Mouse (Mus musculus) liver, embryonic 16.5 days (tissue): Measurements from ENCODE around the gene Mecr. TPM values are rescaled to one million over a fixed set of nuclear protein-coding genes. Genes with fewer than 3 reads are reported as not detected.

Experiments
- ATAC-seq: fragments of 200-750 bp; cut with Nextera tagmentation; 2 replicates; pipeline ENCODE4 v1.8.0; 2017; ENCODE audit warnings: low read depth, mild to moderate bottlenecking, moderate number of reproducible peaks, moderate library complexity
- H3K27ac ChIP-seq: fragments of 300-500 bp; sonication (generic); 2 replicates; pipeline ENCODE4 v1.5.1; 2014; ENCODE audit warnings: mild to moderate bottlenecking, low read length
- H3K27me3 ChIP-seq: fragments of 300-500 bp; sonication (generic); 2 replicates; pipeline ENCODE4 v1.6.1; 2014; ENCODE audit warnings: low read depth, low read length, mixed read lengths; ENCODE audit not compliant: control insufficient read depth, insufficient read depth
- H3K36me3 ChIP-seq: fragments of 300-500 bp; sonication (generic); 2 replicates; pipeline ENCODE4 v1.6.1; 2014; ENCODE audit warnings: mild to moderate bottlenecking; ENCODE audit not compliant: control insufficient read depth, insufficient read depth
- H3K4me1 ChIP-seq: fragments of 300-500 bp; sonication (generic); 2 replicates; pipeline ENCODE4 v1.6.1; 2014; ENCODE audit warnings: low read depth, low read length, mixed read lengths; ENCODE audit not compliant: control insufficient read depth
- H3K4me2 ChIP-seq: fragments of 300-500 bp; sonication (generic); 2 replicates; pipeline ENCODE4 v1.6.1; 2014; ENCODE audit warnings: low read depth, low read length, mixed read lengths
- H3K4me3 ChIP-seq: fragments of 300-500 bp; sonication (generic); 2 replicates; pipeline ENCODE4 v1.5.1; 2014; ENCODE audit warnings: low read depth, mild to moderate bottlenecking, low read length
- H3K9ac ChIP-seq: fragments of 300-500 bp; sonication (generic); 2 replicates; pipeline ENCODE4 v1.6.1; 2014; ENCODE audit warnings: low read depth, low read length
- H3K9me3 ChIP-seq: fragments of 300-500 bp; sonication (generic); replicated peaks from 2 replicates; pipeline ENCODE4 v1.6.1; 2016; ENCODE audit warnings: low read length; ENCODE audit not compliant: control insufficient read depth
- WGBS: fragments of 180-500 bp; shearing (Covaris S2); extraction: QIAGEN DNeasy Blood & Tissue Kit; methylation state at CpG from one replicate; pipeline ENCODE4 v1.1.7; 2014; ENCODE audit not compliant: insufficient replicate concordance; 5-methylcytosine and 5-hydroxymethylcytosine counted together
- polyA plus RNA-seq: library from polyadenylated mRNA; unstranded; fragments of >200 nt; fragmentation: Nextera tagmentation; extraction: Ambion mirVana; gene quantifications from 2 replicates; pipeline ENCODE4 v1.2.1, GENCODE M21; 2015

Mecr gene
- polyA plus RNA-seq, 1 experiment from 2014 or later: 32.8 TPM

DNA sequence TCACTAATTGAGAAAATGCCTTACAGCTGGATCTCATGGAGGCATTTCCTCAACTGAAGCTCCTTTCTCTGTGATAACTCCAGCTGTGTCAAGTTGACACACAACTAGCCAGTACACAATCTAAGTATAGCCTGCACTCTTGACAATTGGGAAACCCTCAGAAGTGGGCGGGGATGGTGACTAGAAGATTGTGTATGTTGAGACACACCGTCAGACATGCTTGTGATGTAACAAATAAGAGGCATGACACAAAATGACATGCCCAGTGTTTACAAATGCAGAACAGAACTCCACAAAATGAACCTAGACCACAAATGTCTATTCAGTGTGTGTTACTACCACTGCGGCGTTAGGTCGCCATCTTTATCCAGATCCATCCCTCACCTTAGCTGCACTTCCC is 53.8 kb downstream of the Mecr start:
- 93% methylated on average over 5 of the region's 5 CpGs for WGBS
- H3K27me3 ChIP-seq: no peaks in the 10 kb centered on the region
- H3K36me3 ChIP-seq: peaks cover 81% of the 10 kb centered on the region
- ATAC-seq: no peak
- H3K27ac ChIP-seq: peak overlapping the region; percentile 37
- H3K9me3 ChIP-seq: no peaks in the 10 kb centered on the region
- H3K4me2 ChIP-seq: no peak overlapping the region
- H3K9ac ChIP-seq: no peak overlapping the region
- H3K4me3 ChIP-seq: no peak overlapping the region
- H3K4me1 ChIP-seq: peaks cover 6% of the 10 kb centered on the region; the same call in 1 of the 2 replicates

DNA sequence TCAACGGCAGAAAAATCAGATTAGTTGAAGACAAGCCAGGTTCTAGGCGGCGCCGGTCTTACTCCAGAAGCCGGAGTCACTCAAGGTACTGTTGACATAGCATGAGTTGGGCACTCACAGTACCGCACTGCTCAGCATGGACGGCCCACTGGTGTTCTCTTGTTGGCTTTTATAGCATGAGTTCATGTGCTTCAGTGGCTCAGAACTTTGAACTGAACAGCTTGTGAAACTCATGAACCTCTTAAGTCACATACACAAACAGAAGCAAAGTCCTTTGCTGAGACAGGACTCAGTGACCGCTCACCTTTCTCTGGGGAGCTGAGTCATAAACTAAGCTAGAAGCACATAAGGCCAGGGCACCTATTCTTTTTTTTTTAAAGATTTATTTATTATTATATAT is 54.5 kb downstream of the Mecr start:
- H3K27ac ChIP-seq: peak overlapping the region; percentile 37
- 83% methylated on average over 8 of the region's 8 CpGs for WGBS
- H3K27me3 ChIP-seq: no peaks in the 10 kb centered on the region
- H3K4me1 ChIP-seq: peaks cover 6% of the 10 kb centered on the region; the same call in 1 of the 2 replicates
- peak; percentile 85 for ATAC-seq
- peaks cover 77% of the 10 kb centered on the region for H3K36me3 ChIP-seq
- H3K9ac ChIP-seq: no peak overlapping the region
- H3K4me2 ChIP-seq: no peak overlapping the region
- no peak overlapping the region for H3K4me3 ChIP-seq
- H3K9me3 ChIP-seq: no peaks in the 10 kb centered on the region

DNA sequence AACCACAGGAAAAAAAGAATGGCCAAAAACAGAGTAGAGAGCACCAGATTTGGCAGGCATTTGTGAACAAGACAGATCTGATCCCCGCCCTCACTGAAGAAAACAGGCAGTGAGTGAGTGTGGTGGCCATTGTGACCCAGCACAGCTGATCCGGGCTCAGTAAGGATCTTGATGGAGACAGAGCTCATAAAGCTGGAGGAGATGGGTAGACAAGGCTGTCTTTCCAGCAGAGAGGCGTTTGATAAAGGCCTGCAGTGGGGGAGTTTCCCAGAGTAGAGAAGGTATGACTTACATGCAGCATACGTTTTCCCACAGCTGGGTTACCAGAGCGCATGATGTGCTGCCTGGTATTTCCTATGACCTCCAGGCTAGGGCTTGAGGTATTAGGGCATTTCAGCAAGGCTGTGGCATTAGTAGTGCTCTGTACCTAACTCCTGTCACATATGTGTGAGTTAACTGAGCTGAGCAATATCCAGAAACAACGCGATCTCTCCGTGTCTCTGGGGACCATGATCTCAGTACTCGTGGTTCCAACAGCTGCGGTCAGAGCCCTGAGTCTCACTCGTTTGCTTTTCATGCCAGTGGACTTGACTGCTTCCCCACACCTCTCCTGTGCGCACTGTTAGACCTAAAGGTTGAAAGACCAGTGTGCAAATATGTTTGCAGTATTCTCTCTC is 55.4 kb downstream of the Mecr start:
- 84% methylated on average over 12 of the region's 12 CpGs for WGBS
- H3K9ac ChIP-seq: no peak overlapping the region
- peaks cover 6% of the 10 kb centered on the region; the same call in 1 of the 2 replicates for H3K4me1 ChIP-seq
- H3K27me3 ChIP-seq: no peaks in the 10 kb centered on the region
- no peak overlapping the region for H3K4me3 ChIP-seq
- no peak overlapping the region for H3K4me2 ChIP-seq
- no peaks in the 10 kb centered on the region for H3K9me3 ChIP-seq
- H3K27ac ChIP-seq: peak overlapping the region; percentile 34; the same call in 1 of the 2 replicates
- ATAC-seq: no peak
- peaks cover 69% of the 10 kb centered on the region for H3K36me3 ChIP-seq

DNA sequence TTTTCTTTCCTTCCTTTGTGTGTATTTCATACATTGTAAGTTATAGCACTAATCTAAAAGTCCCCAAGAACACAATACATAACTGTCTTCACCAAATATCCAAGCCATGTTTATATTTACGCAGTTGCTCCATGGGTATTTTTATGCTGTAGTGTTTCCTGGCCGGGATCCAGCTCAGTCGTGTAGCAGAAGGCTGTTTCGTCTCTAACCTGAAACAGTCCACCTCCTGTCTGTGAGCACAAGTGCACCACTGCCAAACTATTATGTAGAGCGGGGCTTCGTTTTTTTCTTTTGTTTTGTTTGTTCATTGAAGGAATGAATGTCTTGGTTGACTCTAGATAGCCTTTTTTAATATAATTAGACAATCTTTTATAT is 55.9 kb downstream of the Mecr start:
- no peak overlapping the region for H3K9ac ChIP-seq
- ATAC-seq: no peak
- no peak overlapping the region for H3K4me2 ChIP-seq
- no peak overlapping the region for H3K27ac ChIP-seq
- no peaks in the 10 kb centered on the region for H3K9me3 ChIP-seq
- no peak overlapping the region for H3K4me3 ChIP-seq
- peaks cover 67% of the 10 kb centered on the region for H3K36me3 ChIP-seq
- WGBS: 87% methylated on average over 6 of the region's 6 CpGs
- peaks cover 6% of the 10 kb centered on the region; the same call in 1 of the 2 replicates for H3K4me1 ChIP-seq
- H3K27me3 ChIP-seq: no peaks in the 10 kb centered on the region

DNA sequence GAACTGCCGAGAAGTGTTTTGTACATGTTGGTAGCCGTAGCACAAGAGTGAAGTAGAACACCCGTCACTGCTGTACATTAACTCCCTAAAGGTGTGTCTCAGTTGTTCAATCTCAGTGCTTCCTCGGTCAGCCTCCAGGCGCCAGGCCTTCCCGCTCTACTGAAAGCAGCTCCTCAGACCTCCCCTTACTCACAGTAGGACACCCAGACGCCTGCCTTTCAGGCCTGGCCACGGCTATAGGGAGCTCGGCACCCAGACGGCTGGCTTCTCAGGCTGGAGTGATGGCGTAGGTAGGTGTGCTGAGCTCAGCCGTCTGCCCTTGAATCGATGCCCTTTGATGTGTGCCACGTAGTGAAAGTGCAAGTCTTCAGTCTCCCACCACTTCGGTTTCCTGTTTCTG is 57.8 kb downstream of the Mecr start:
- Histone ChIP-seq H3K4me2 (no peak overlapping the region), H3K9ac (no peak overlapping the region), H3K9me3 (no peaks in the 10 kb centered on the region), H3K27ac (no peak overlapping the region), H3K4me3 (no peak overlapping the region), H3K27me3 (no peaks in the 10 kb centered on the region), H3K36me3 (peaks cover 60% of the 10 kb centered on the region), H3K4me1 (peaks cover 6% of the 10 kb centered on the region; the same call in 1 of the 2 replicates)
- no peak for ATAC-seq
- WGBS: 92% methylated on average over 15 of the region's 15 CpGs

DNA sequence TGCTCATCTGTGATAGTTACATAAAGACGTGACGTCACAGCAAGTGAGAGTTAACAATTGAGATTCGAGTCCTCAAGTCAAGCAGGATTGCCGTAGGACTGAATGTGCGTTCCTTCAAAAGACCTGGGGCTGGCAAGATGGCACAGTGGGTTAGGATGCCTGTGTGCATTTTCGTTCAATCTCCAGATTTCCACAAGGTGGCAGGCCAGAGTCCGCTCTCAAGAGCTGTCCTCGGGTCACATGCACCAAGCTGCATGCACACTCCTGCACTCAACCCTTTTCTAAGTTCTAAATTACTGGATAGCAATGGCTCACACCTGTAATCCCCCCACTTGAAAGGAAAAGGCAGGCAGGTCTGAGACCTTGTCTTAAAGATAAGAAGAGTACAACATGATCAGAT is 61.2 kb downstream of the Mecr start:
- H3K9ac ChIP-seq: no peak overlapping the region
- no peak overlapping the region for H3K4me3 ChIP-seq
- WGBS: 61% methylated on average over 8 of the region's 8 CpGs
- H3K4me2 ChIP-seq: no peak overlapping the region
- H3K9me3 ChIP-seq: no peaks in the 10 kb centered on the region
- H3K27ac ChIP-seq: no peak overlapping the region
- peaks cover 35% of the 10 kb centered on the region for H3K36me3 ChIP-seq
- no peaks in the 10 kb centered on the region for H3K27me3 ChIP-seq
- no peaks in the 10 kb centered on the region for H3K4me1 ChIP-seq
- ATAC-seq: no peak

DNA sequence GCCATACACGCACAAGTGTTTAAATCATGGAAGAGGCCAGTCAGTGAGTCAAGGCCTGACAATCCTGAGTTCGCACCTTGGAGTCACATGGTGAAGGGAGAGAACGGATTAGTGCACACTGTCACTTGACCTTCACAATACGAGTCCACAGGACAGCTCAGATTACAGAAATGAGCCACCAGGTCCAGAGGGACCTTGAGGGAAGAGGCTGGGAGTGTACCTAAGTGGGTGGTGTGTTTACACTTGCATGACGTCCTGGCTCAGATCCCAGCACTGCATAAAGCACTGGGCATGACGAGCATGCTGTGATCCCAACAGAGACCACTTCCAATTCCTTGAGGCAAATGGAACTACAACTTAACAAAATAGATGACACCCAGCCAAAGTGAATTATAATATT is 63.2 kb downstream of the Mecr start:
- peak; percentile 59; the same call in 1 of the 2 replicates for ATAC-seq
- H3K9me3 ChIP-seq: no peaks in the 10 kb centered on the region
- H3K4me2 ChIP-seq: no peak overlapping the region
- H3K4me3 ChIP-seq: no peak overlapping the region
- no peak overlapping the region for H3K9ac ChIP-seq
- peaks cover 16% of the 10 kb centered on the region for H3K36me3 ChIP-seq
- H3K27ac ChIP-seq: no peak overlapping the region
- 76% methylated on average over 6 of the region's 6 CpGs for WGBS
- H3K27me3 ChIP-seq: peaks cover 6% of the 10 kb centered on the region
- H3K4me1 ChIP-seq: peaks cover 2% of the 10 kb centered on the region

DNA sequence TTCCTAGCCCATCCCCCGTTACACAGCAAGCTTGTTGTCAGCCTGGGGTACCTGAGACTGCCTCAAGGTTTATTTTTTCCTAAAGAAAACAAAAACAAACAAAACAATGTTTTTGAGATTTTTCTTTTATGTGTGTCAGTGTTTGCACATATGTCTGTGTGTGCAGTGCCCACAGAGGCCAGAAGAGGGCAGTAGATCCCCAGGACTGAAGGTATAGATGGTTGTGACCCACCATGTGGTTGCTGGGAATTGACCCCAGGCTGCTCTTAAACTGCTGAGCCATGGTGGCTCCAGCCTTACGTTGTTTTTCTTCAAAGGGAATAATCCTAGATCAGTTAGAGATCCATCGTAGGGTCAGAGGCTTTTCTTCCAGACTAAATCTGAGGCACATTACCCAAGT is 64.6 kb downstream of the Mecr start:
- no peaks in the 10 kb centered on the region for H3K9me3 ChIP-seq
- H3K4me2 ChIP-seq: no peak overlapping the region
- H3K27me3 ChIP-seq: peaks cover 20% of the 10 kb centered on the region
- H3K4me3 ChIP-seq: no peak overlapping the region
- H3K9ac ChIP-seq: no peak overlapping the region
- no peak for ATAC-seq
- H3K36me3 ChIP-seq: 0 out of 2 replicates have a peak, but pooled peaks cover 6% of the 10 kb centered on the region
- H3K4me1 ChIP-seq: peaks cover 2% of the 10 kb centered on the region
- H3K27ac ChIP-seq: no peak overlapping the region
- 83% methylated on average over 3 of the region's 3 CpGs for WGBS

DNA sequence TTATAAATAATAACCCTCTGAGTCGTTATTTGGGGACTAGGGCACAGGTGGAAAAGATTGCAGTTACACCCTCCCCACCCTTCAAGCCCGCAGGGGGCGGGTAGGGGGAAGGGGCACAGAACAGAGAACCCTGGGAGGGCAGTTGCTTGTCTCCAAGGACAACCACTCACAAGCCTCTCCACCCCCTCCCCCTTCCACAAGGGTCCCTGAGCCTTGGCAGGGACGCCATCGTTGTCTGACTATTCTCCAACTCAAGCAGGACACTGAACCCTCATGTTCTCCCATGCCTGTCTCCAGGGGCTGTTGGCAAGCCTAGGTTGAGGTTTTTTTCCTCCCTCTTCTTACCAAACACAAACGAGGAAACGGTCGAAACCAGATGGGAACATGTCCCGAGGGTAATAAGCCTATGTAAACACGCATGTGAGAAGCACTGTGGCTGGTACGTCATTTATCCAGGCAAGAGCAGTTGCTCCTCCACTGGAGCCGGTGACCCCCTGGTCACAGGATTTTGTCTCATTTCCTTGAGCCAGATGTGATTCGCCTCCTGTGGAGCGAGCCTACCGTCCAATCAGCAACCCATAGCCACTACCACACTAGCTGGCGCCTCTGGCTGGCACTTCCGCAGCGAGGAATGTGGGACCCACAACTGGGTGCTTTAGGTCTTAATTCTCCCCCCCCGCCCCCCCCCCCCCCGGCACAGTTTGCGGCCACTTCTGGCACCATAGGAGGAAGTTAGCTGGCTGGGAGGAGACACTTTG is 67.1 kb downstream of the Mecr start:
- Histone ChIP-seq H3K27ac (0 out of 2 replicates have a peak overlapping the region, but pooled peaks have one; percentile 14), H3K36me3 (no peaks in the 10 kb centered on the region), H3K27me3 (peaks cover 45% of the 10 kb centered on the region), H3K9ac (no peak overlapping the region), H3K4me3 (peak overlapping the region; percentile 6; the same call in 1 of the 2 replicates), H3K9me3 (no peaks in the 10 kb centered on the region), H3K4me2 (peak overlapping the region; percentile 44), H3K4me1 (peaks cover 2% of the 10 kb centered on the region)
- whole genome bisulfite sequencing: 9% methylated on average over 18 of the region's 21 CpGs
- ATAC-seq: peak; percentile 9; the same call in 1 of the 2 replicates
